In genomic region chr10:61758904-61759303, GRCm38 (mm10) we compare ENCODE assay signal across 24 mouse cellular contexts. TPM values are rescaled to one million over a fixed set of nuclear protein-coding genes. Genes with fewer than 3 reads are reported as not detected.
DNase-seq lines count a peak whose midpoint lies in the region; ATAC-seq and TF ChIP-seq lines count a peak whose summit lies in the region.
"Had no signal": no experiment of that assay in that cellular context is flagged by ENCODE, and none has a peak within 500 bp of the region (broad histone marks: within the 10 kb centered on the region; RNA-seq: fewer than 3 reads in every experiment).

No protein-coding gene starts in this region.

- no peaks in the 10 kb centered on the region for H3K27me3 ChIP-seq in heart, embryonic 14.5 days (ENCODE audit: control insufficient read depth, insufficient read depth, low read length)
- H3K27me3 ChIP-seq in lung, postnatal 0 days (replicated peaks; ENCODE audit: insufficient read depth, low read length): no peaks in the 10 kb centered on the region
- H3K27me3 ChIP-seq in embryonic facial prominence, embryonic 15.5 days: no peaks in the 10 kb centered on the region
- H3K27me3 ChIP-seq in stomach, embryonic 16.5 days (ENCODE audit: control insufficient read depth, insufficient read depth, low read length): no peaks in the 10 kb centered on the region
- H3K27me3 ChIP-seq: forebrain, embryonic 15.5 days; kidney, embryonic 15.5 days; lung, embryonic 15.5 days; Patski had no signal

- DNase-seq in heart, postnatal 25 days (ENCODE audit: low spot score): no peak
- DNase-seq in lung, postnatal 0 days (ENCODE audit: low spot score): no peak
- no peak for DNase-seq in lung, postnatal 14 days
- DNase-seq in adrenal gland, adult (ENCODE audit: inconsistent age in 2 of 2, low spot score in 1 of 2): no peak
- no peak for DNase-seq in adrenal gland, adult 18-20 months (ENCODE audit: low spot score in 2 of 2)
- DNase-seq: adrenal gland, postnatal 36 days; cerebellum, adult 11-12 months; cerebellum, postnatal 14 days; gastrocnemius, postnatal 25 days; thymus, adult 2 months had no signal

- 0 out of 2 replicates have a peak, but pooled peaks cover 10% of the 10 kb centered on the region for H3K36me3 ChIP-seq in heart, embryonic 14.5 days (ENCODE audit: control insufficient read depth, insufficient read depth, low read length)
- no peaks in the 10 kb centered on the region for H3K36me3 ChIP-seq in lung, postnatal 0 days (ENCODE audit: insufficient read depth, low read length)
- peaks cover 22% of the 10 kb centered on the region for H3K36me3 ChIP-seq in embryonic facial prominence, embryonic 15.5 days
- H3K36me3 ChIP-seq in stomach, embryonic 16.5 days (ENCODE audit: control insufficient read depth, insufficient read depth, low read length): no peaks in the 10 kb centered on the region

- H3K9ac ChIP-seq in heart, embryonic 14.5 days (ENCODE audit: low read length): no peak overlapping the region
- no peak overlapping the region for H3K9ac ChIP-seq in lung, postnatal 0 days (replicated peaks; ENCODE audit: low read depth)
- H3K9ac ChIP-seq in embryonic facial prominence, embryonic 15.5 days: no peak overlapping the region
- no peak overlapping the region for H3K9ac ChIP-seq in stomach, embryonic 16.5 days (ENCODE audit: low read length)
- H3K9ac ChIP-seq: forebrain, embryonic 15.5 days; hindbrain, embryonic 13.5 days; kidney, embryonic 15.5 days; liver, embryonic 14.5 days; lung, embryonic 15.5 days; neural tube, embryonic 12.5 days had no signal

- no peak overlapping the region for H3K4me2 ChIP-seq in heart, embryonic 14.5 days (ENCODE audit: low read length)
- no peak overlapping the region for H3K4me2 ChIP-seq in lung, postnatal 0 days (replicated peaks; ENCODE audit: low read depth, low read length)
- H3K4me2 ChIP-seq in embryonic facial prominence, embryonic 15.5 days (replicated peaks): no peak overlapping the region
- no peak overlapping the region for H3K4me2 ChIP-seq in stomach, embryonic 16.5 days (ENCODE audit: low read depth, low read length)
- H3K4me2 ChIP-seq: forebrain, embryonic 15.5 days; hindbrain, embryonic 13.5 days; kidney, embryonic 15.5 days; lung, embryonic 15.5 days; midbrain, embryonic 11.5 days; neural tube, embryonic 12.5 days had no signal

- 96% methylated on average over 2 of the region's 2 CpGs for WGBS in heart, embryonic 14.5 days
- 88% methylated on average over 2 of the region's 2 CpGs for whole genome bisulfite sequencing in lung, postnatal 0 days
- 87% methylated on average over 2 of the region's 2 CpGs for WGBS in embryonic facial prominence, embryonic 15.5 days
- WGBS in stomach, embryonic 16.5 days: 93% methylated on average over 2 of the region's 2 CpGs

- H3K4me1 ChIP-seq in heart, embryonic 14.5 days (ENCODE audit: control insufficient read depth in 2 of 2, insufficient read depth in 2 of 2, low read length in 2 of 2): peaks cover 18 to 42% of the 10 kb centered on the region in 2 experiments
- peaks cover 4% of the 10 kb centered on the region for H3K4me1 ChIP-seq in lung, postnatal 0 days (ENCODE audit: insufficient read depth, low read depth, low read length)
- H3K4me1 ChIP-seq in embryonic facial prominence, embryonic 15.5 days: peaks cover 35% of the 10 kb centered on the region
- no peaks in the 10 kb centered on the region for H3K4me1 ChIP-seq in stomach, embryonic 16.5 days (ENCODE audit: control insufficient read depth, insufficient read depth, low read length)

- ATAC-seq in heart, embryonic 14.5 days (ENCODE audit: insufficient number of reproducible peaks, insufficient read depth, low FRiP score, low read depth): no peak
- ATAC-seq in lung, postnatal 0 days: no peak
- no peak for ATAC-seq in embryonic facial prominence, embryonic 15.5 days (ENCODE audit: insufficient number of reproducible peaks, low FRiP score, low TSS enrichment, low read depth)
- no peak for ATAC-seq in stomach, embryonic 16.5 days (ENCODE audit: insufficient read depth, low FRiP score)
- ATAC-seq: activated CD4-positive, CD25-positive, alpha-beta regulatory T cell, adult 4 months; CD4-positive, CD25-positive, alpha-beta regulatory T cell, adult 4 months; forebrain, embryonic 15.5 days had no signal

- H3K27ac ChIP-seq in heart, embryonic 14.5 days (replicated peaks in 1 of 2; ENCODE audit: control insufficient read depth in 1 of 2, insufficient read depth in 1 of 2, low read depth in 2 of 2, low read length in 2 of 2): peak overlapping the region; percentile 97
- H3K27ac ChIP-seq in lung, postnatal 0 days (ENCODE audit: low read length): peak overlapping the region; percentile 62; the same call in 1 of the 2 replicates
- H3K27ac ChIP-seq in embryonic facial prominence, embryonic 15.5 days (replicated peaks): peak overlapping the region; percentile 80
- peak overlapping the region; percentile 50; the same call in 1 of the 2 replicates for H3K27ac ChIP-seq in stomach, embryonic 16.5 days (ENCODE audit: low read length)
- H3K27ac ChIP-seq: forebrain, embryonic 15.5 days; hindbrain, embryonic 13.5 days; liver, embryonic 14.5 days; neural tube, embryonic 12.5 days had no signal

- no peak for TF ChIP-seq CTCF in lung, postnatal 0 days (IDR thresholded peaks at IDR 0.05)

- intact Hi-C loops in heart, postnatal 25 days (cut with DNase I): no loop called here

- no peak for TF ChIP-seq EP300 in lung, postnatal 0 days (IDR thresholded peaks at IDR 0.05)

- H3K9me3 ChIP-seq in heart, embryonic 14.5 days (ENCODE audit: control insufficient read depth, low read length): no peaks in the 10 kb centered on the region
- H3K9me3 ChIP-seq in lung, postnatal 0 days (ENCODE audit: low read length): no peaks in the 10 kb centered on the region
- no peaks in the 10 kb centered on the region for H3K9me3 ChIP-seq in embryonic facial prominence, embryonic 15.5 days (replicated peaks)
- no peaks in the 10 kb centered on the region for H3K9me3 ChIP-seq in stomach, embryonic 16.5 days (replicated peaks; ENCODE audit: control insufficient read depth, low read length)
- H3K9me3 ChIP-seq: forebrain, embryonic 15.5 days; hindbrain, embryonic 13.5 days; kidney, embryonic 15.5 days; lung, embryonic 15.5 days; neural tube, embryonic 12.5 days had no signal

- H3K4me3 ChIP-seq in heart, embryonic 14.5 days (ENCODE audit: control insufficient read depth in 1 of 2, insufficient read depth in 1 of 2, low read depth in 1 of 2, low read length in 2 of 2): no peak overlapping the region
- no peak overlapping the region for H3K4me3 ChIP-seq in lung, postnatal 0 days (ENCODE audit: low read depth, low read length)
- H3K4me3 ChIP-seq in embryonic facial prominence, embryonic 15.5 days (replicated peaks): no peak overlapping the region
- no peak overlapping the region for H3K4me3 ChIP-seq in stomach, embryonic 16.5 days (replicated peaks; ENCODE audit: low read length)
- H3K4me3 ChIP-seq: forebrain, embryonic 15.5 days; hindbrain, embryonic 13.5 days; kidney, embryonic 15.5 days; lung, embryonic 15.5 days; neural tube, embryonic 12.5 days had no signal

RNA-seq across cellular contexts. Expression of gene H2afy2, which starts 25.0 kb away (rescaled TPM):
- polyA plus RNA-seq in heart, embryonic 14.5 days (2014; fragmentation: Nextera tagmentation; extraction: Ambion mirVana): 35.0 and 35.4 TPM in 2 replicates
- 1 to 10 TPM; 4.6 to 5.5 TPM for total RNA-seq in heart, postnatal 25 days (2021)
- 23.9 and 26.6 TPM in 2 replicates for polyA plus RNA-seq in lung, postnatal 0 days (2015; fragmentation: Nextera tagmentation; extraction: Ambion mirVana)
- 159 and 168 TPM in 2 replicates for polyA plus RNA-seq in embryonic facial prominence, embryonic 15.5 days (2015; fragmentation: Nextera tagmentation; extraction: Ambion mirVana)
- polyA plus RNA-seq in stomach, embryonic 16.5 days (2015; fragmentation: Nextera tagmentation; extraction: Ambion mirVana): 78.0 and 86.3 TPM in 2 replicates
- total RNA-seq in adrenal gland, adult 18-20 months (2021): 1 to 10 TPM; 6.9 to 7.4 TPM
- total RNA-seq: monocyte, adult 5-6 weeks had no signal
- polyA plus RNA-seq: CD4-positive, CD25-positive, alpha-beta regulatory T cell, adult 4 months had no signal

RNA-seq across cellular contexts. Expression of gene Aifm2, which starts 43.8 kb away (rescaled TPM):
- polyA plus RNA-seq in heart, embryonic 14.5 days (2014; fragmentation: Nextera tagmentation; extraction: Ambion mirVana): 20.7 and 23.1 TPM in 2 replicates
- total RNA-seq in heart, postnatal 25 days (2021): 10 to 100 TPM; 31.3 to 31.6 TPM
- polyA plus RNA-seq in lung, postnatal 0 days (2015; fragmentation: Nextera tagmentation; extraction: Ambion mirVana): 15.3 and 15.8 TPM in 2 replicates
- polyA plus RNA-seq in embryonic facial prominence, embryonic 15.5 days (2015; fragmentation: Nextera tagmentation; extraction: Ambion mirVana): 10.8 and 12.4 TPM in 2 replicates
- 16.0 and 16.2 TPM in 2 replicates for polyA plus RNA-seq in stomach, embryonic 16.5 days (2015; fragmentation: Nextera tagmentation; extraction: Ambion mirVana)
- 100 to 1,000 TPM; 238 to 400 TPM for total RNA-seq in adrenal gland, adult 18-20 months (2021)
